Mouse (Mus musculus) left cerebral cortex, postnatal 14 days (tissue): Measurements from ENCODE around the gene Adam12. TPM values are rescaled to one million over a fixed set of nuclear protein-coding genes. Genes with fewer than 3 reads are reported as not detected.
A peak's percentile ranks its signal among the peaks of the same experiment; 100 is the strongest.

Experiments used
- DNase-seq, 2 experiments: peaks; one replicate each; pipeline ENCODE4 v3.0.0; 2021 to 2022; ENCODE audit warnings: low spot score in 2 of 2, mixed read lengths in 1 of 2
- intact Hi-C: fragments of 180-260 bp; cut with DNase I; formaldehyde crosslinking; loops from one replicate; pipeline ENCODE4 v1.15.1; 2025
- microRNA-seq, 2 experiments: library from miRNA; unstranded; fragments of <30 nt; microRNA quantifications; one replicate each; pipeline ENCODE4 v1.2.0; 2022
- total RNA-seq, 2 experiments: library from RNA; stranded (reverse); gene quantifications; 2 replicates each; pipeline ENCODE4 v1.2.3; 2021

Gene Adam12
- total RNA-seq, 2 experiments from 2014 or later: 6.5 to 8.0 TPM

- peak; percentile 80 to 89 for DNase-seq
- intact Hi-C loops: loop anchor here (2.0 kb wide), 2 partner anchors 367 to 493 kb away; no protein-coding TSS in a partner anchor
These were observed 375.7 kb downstream of the Adam12 start for GRCm38 (mm10) chr7:133856278-133856677.

DNA sequence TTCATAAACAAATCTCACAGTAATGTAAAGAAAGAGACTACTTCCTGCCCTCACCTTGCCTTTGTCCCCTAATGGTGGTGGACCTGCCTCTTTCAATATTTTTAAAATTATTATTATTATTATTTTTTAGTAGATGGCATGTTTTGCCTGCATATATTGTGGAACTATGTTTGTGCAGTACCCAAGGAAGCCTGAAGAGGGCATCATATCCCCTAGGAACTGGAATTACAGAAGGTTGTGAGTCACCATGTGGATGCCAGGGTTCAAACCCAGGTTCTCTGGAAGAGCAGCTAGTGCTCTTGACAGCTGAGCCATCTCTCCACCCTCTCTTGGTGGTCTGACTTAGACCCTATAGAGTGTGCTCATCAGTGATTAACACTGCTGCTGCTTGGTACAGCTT lies 381.2 kb downstream of the Adam12 start:
- intact Hi-C loops: no loop called here
- DNase-seq: no peak

GRCm38 (mm10) chr7:133848180-133848579 lies 383.8 kb downstream of the Adam12 start:
- DNase-seq: no peak
- intact Hi-C loops: no loop called here

DNA sequence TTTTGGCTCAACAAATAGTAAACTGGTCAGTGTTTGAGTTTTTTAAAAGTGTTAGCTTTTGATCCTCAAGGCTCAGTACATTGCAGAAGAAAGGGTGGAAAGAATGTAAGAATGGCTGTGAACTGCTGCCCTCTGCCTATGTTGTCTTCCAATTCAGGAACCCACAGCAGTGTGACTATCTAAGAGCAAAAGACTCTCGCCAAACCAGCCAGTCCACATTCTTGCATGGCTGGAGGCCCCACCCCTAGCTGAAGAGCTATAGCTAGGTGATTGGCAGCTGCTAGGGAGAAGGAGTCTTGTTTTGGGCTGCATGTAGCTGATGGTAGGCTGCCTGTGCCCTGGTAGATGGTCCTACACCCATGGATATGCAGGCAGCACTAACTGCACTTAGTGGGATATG lies 384.8 kb downstream of the Adam12 start:
- no peak for DNase-seq
- intact Hi-C loops: no loop called here

DNA sequence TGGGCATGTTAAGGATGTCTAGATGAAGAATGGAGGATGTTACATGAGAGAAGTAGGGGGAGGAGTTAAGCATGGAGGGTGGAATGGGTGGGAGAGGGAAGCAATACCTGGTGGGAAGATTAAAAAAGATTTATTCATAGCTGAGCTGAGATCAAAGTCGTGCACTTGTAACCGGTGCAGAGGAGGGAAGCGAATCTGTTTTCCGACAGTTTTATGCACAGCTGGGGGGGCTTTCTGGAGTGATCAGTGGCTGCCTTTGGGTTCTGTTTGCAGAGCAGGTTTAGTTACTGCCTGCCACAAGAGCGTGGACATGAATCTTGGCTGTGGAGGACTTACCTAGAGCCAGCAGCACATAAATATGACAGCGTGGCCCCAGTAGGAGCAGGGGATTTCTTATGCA lies 389.9 kb downstream of the Adam12 start:
- no peak for DNase-seq
- intact Hi-C loops: no loop called here

DNA sequence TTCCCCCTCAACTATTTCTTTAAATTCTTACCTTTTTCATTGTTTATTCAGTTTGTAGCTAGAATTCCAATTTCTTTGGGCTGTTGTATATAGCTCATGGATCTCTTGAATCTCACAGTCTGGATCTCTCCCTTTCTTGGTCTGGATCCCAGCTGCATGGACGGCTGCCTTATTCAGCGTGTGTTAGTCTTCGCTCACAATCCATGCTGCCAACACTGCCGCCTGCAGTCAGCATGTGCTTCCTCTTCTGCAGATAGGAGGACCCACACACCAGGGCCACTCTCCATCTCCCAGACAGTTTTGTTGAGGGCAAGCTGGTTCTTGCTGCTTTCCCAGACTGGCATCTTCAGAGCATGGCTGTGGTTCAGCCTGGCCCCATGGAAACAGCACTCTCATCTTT lies 392.4 kb downstream of the Adam12 start:
- intact Hi-C loops: no loop called here
- peak; percentile 48 to 58 for DNase-seq

Small RNA genes within 50 kb of the gene (microRNA-seq; reads per million reads assigned to microRNA genes)
- 0 reads per million in 2 experiments for gene Gm23631

Other genes with a start within 250 kb of the Adam12 start
- gene D7Ertd443e, start 153.5 kb upstream of the Adam12 start, total RNA-seq: 1 to 10 TPM in 1 of 2 experiments, under 1 TPM in 1; 0.57 to 1.0 TPM